Mouse (Mus musculus): ENCODE data around the gene Tnfrsf11a. TPM values are rescaled to one million over a fixed set of nuclear protein-coding genes. Genes with fewer than 3 reads are reported as not detected.

Gene Tnfrsf11a
- polyA plus RNA-seq, 1 experiment, result 0.06 TPM

GRCm38 (mm10) chr1:105880555-105881304, 100.2 kb downstream of the Tnfrsf11a start:
- Histone ChIP-seq H3K79me2 (ENCODE audit: control insufficient read depth, insufficient read depth) (no peaks in the 10 kb centered on the region), H3K4me3 (no peak overlapping the region), H3K4me2 (ENCODE audit: low read depth) (no peak overlapping the region), H3ac (ENCODE audit: control insufficient read depth, insufficient read length) (no peak overlapping the region), H3K36me3 (ENCODE audit: control insufficient read depth, insufficient read depth) (no peaks in the 10 kb centered on the region), H3K27me3 (ENCODE audit: control insufficient read depth, insufficient read depth, insufficient read length) (no peaks in the 10 kb centered on the region)
- no peak for TF ChIP-seq TCF3 (IDR thresholded peaks at IDR 0.05; ENCODE audit: insufficient read length, low read depth)
- no peak for TF ChIP-seq MYOG (IDR thresholded peaks at IDR 0.05; ENCODE audit: control insufficient read depth in 1 of 3, insufficient read depth in 1 of 3, insufficient read length in 2 of 3, low read depth in 2 of 3)
- no peak for TF ChIP-seq CEBPB (IDR thresholded peaks at IDR 0.05; ENCODE audit: insufficient read depth, poor library complexity, severe bottlenecking)
- TF ChIP-seq MYOD1 (IDR thresholded peaks at IDR 0.05; ENCODE audit: control insufficient read depth in 1 of 3, insufficient read length in 2 of 3, low read depth in 2 of 3), result no peak
- TF ChIP-seq POLR2A (IDR thresholded peaks at IDR 0.05; ENCODE audit: insufficient read length, low read depth), result no peak
- TF ChIP-seq E2F4 (IDR thresholded peaks at IDR 0.05; ENCODE audit: insufficient read depth), result no peak
- TF ChIP-seq USF1 (IDR thresholded peaks at IDR 0.05; ENCODE audit: low read depth), result no peak
- no peak for TF ChIP-seq TCF12 (IDR thresholded peaks at IDR 0.05; ENCODE audit: insufficient read depth, poor library complexity, severe bottlenecking)
- no peak for TF ChIP-seq REST (IDR thresholded peaks at IDR 0.05; ENCODE audit: insufficient read depth, insufficient read length)
- no peak for TF ChIP-seq POLR2AphosphoS2 (IDR thresholded peaks at IDR 0.05; ENCODE audit: insufficient read length, low read depth)
- TF ChIP-seq MAX (IDR thresholded peaks at IDR 0.05; ENCODE audit: low read depth), result no peak
- no peak for TF ChIP-seq SRF (IDR thresholded peaks at IDR 0.05; ENCODE audit: control insufficient read depth, insufficient read length, low read depth)

GRCm38 (mm10) chr1:105881466-105881865, 100.9 kb downstream of the Tnfrsf11a start:
- H3ac ChIP-seq (ENCODE audit: control insufficient read depth, insufficient read length), result no peak overlapping the region
- no peaks in the 10 kb centered on the region for H3K27me3 ChIP-seq (ENCODE audit: control insufficient read depth, insufficient read depth, insufficient read length)
- no peak overlapping the region for H3K4me2 ChIP-seq (ENCODE audit: low read depth)
- TF ChIP-seq MAX (IDR thresholded peaks at IDR 0.05; ENCODE audit: low read depth) (no peak), CEBPB (IDR thresholded peaks at IDR 0.05; ENCODE audit: insufficient read depth, poor library complexity, severe bottlenecking) (no peak), POLR2AphosphoS2 (IDR thresholded peaks at IDR 0.05; ENCODE audit: insufficient read length, low read depth) (no peak), USF1 (IDR thresholded peaks at IDR 0.05; ENCODE audit: low read depth) (no peak), POLR2A (IDR thresholded peaks at IDR 0.05; ENCODE audit: insufficient read length, low read depth) (no peak), E2F4 (IDR thresholded peaks at IDR 0.05; ENCODE audit: insufficient read depth) (no peak), TCF3 (IDR thresholded peaks at IDR 0.05; ENCODE audit: insufficient read length, low read depth) (no peak), MYOG (IDR thresholded peaks at IDR 0.05; ENCODE audit: control insufficient read depth in 1 of 3, insufficient read depth in 1 of 3, insufficient read length in 2 of 3, low read depth in 2 of 3) (no peak), REST (IDR thresholded peaks at IDR 0.05; ENCODE audit: insufficient read depth, insufficient read length) (no peak), TCF12 (IDR thresholded peaks at IDR 0.05; ENCODE audit: insufficient read depth, poor library complexity, severe bottlenecking) (no peak), SRF (IDR thresholded peaks at IDR 0.05; ENCODE audit: control insufficient read depth, insufficient read length, low read depth) (no peak), MYOD1 (IDR thresholded peaks at IDR 0.05; ENCODE audit: control insufficient read depth in 1 of 3, insufficient read length in 2 of 3, low read depth in 2 of 3) (no peak)
- no peak overlapping the region for H3K4me3 ChIP-seq
- H3K36me3 ChIP-seq (ENCODE audit: control insufficient read depth, insufficient read depth), result no peaks in the 10 kb centered on the region
- H3K79me2 ChIP-seq (ENCODE audit: control insufficient read depth, insufficient read depth), result no peaks in the 10 kb centered on the region

GRCm38 (mm10) chr1:105883498-105883897, 103.0 kb downstream of the Tnfrsf11a start:
- H3K4me2 ChIP-seq (ENCODE audit: low read depth), result no peak overlapping the region
- TF ChIP-seq MYOG (IDR thresholded peaks at IDR 0.05; ENCODE audit: control insufficient read depth in 1 of 3, insufficient read depth in 1 of 3, insufficient read length in 2 of 3, low read depth in 2 of 3) (no peak), REST (IDR thresholded peaks at IDR 0.05; ENCODE audit: insufficient read depth, insufficient read length) (no peak), MAX (IDR thresholded peaks at IDR 0.05; ENCODE audit: low read depth) (no peak), TCF3 (IDR thresholded peaks at IDR 0.05; ENCODE audit: insufficient read length, low read depth) (no peak), MYOD1 (IDR thresholded peaks at IDR 0.05; ENCODE audit: control insufficient read depth in 1 of 3, insufficient read length in 2 of 3, low read depth in 2 of 3) (no peak), SRF (IDR thresholded peaks at IDR 0.05; ENCODE audit: control insufficient read depth, insufficient read length, low read depth) (no peak), E2F4 (IDR thresholded peaks at IDR 0.05; ENCODE audit: insufficient read depth) (no peak), POLR2A (IDR thresholded peaks at IDR 0.05; ENCODE audit: insufficient read length, low read depth) (no peak), USF1 (IDR thresholded peaks at IDR 0.05; ENCODE audit: low read depth) (no peak), POLR2AphosphoS2 (IDR thresholded peaks at IDR 0.05; ENCODE audit: insufficient read length, low read depth) (no peak), CEBPB (IDR thresholded peaks at IDR 0.05; ENCODE audit: insufficient read depth, poor library complexity, severe bottlenecking) (no peak)
- H3ac ChIP-seq (ENCODE audit: control insufficient read depth, insufficient read length), result no peak overlapping the region
- H3K27me3 ChIP-seq (ENCODE audit: control insufficient read depth, insufficient read depth, insufficient read length), result no peaks in the 10 kb centered on the region
- no peaks in the 10 kb centered on the region for H3K79me2 ChIP-seq (ENCODE audit: control insufficient read depth, insufficient read depth)
- H3K36me3 ChIP-seq (ENCODE audit: control insufficient read depth, insufficient read depth), result no peaks in the 10 kb centered on the region
- no peak overlapping the region for H3K4me3 ChIP-seq

- no peak overlapping the region for H3ac ChIP-seq (ENCODE audit: control insufficient read depth, insufficient read length)
- H3K4me3 ChIP-seq, result no peak overlapping the region
- no peak overlapping the region for H3K4me2 ChIP-seq (ENCODE audit: low read depth)
- TF ChIP-seq REST (IDR thresholded peaks at IDR 0.05; ENCODE audit: insufficient read depth, insufficient read length), result no peak
- TF ChIP-seq E2F4 (IDR thresholded peaks at IDR 0.05; ENCODE audit: insufficient read depth), result no peak
- no peak for TF ChIP-seq CEBPB (IDR thresholded peaks at IDR 0.05; ENCODE audit: insufficient read depth, poor library complexity, severe bottlenecking)
- TF ChIP-seq SRF (IDR thresholded peaks at IDR 0.05; ENCODE audit: control insufficient read depth, insufficient read length, low read depth), result no peak
- no peak for TF ChIP-seq POLR2AphosphoS2 (IDR thresholded peaks at IDR 0.05; ENCODE audit: insufficient read length, low read depth)
- H3K27me3 ChIP-seq (ENCODE audit: control insufficient read depth, insufficient read depth, insufficient read length), result no peaks in the 10 kb centered on the region
- H3K36me3 ChIP-seq (ENCODE audit: control insufficient read depth, insufficient read depth), result no peaks in the 10 kb centered on the region
- H3K79me2 ChIP-seq (ENCODE audit: control insufficient read depth, insufficient read depth), result no peaks in the 10 kb centered on the region
These were observed 104.6 kb downstream of the Tnfrsf11a start for GRCm38 (mm10) chr1:105885101-105885500.
